Mouse (Mus musculus) heart, adult 2 months (tissue): ENCODE measurements around the gene Gm17657.

Experiments used
- CTCF ChIP-seq: fragments of 200-600 bp; IDR thresholded peaks from 2 replicates; pipeline ENCODE4 v1.8.1; 2022; ENCODE audit warnings: antibody characterized with exemption, mild to moderate bottlenecking, moderate library complexity
- POLR2A ChIP-seq: fragments of 200-500 bp; IDR thresholded peaks from 2 replicates; pipeline ENCODE4 v1.6.1; 2011; ENCODE audit warnings: mild to moderate bottlenecking, low read depth, low read length, control low read depth; ENCODE audit not compliant: insufficient read depth

DNA sequence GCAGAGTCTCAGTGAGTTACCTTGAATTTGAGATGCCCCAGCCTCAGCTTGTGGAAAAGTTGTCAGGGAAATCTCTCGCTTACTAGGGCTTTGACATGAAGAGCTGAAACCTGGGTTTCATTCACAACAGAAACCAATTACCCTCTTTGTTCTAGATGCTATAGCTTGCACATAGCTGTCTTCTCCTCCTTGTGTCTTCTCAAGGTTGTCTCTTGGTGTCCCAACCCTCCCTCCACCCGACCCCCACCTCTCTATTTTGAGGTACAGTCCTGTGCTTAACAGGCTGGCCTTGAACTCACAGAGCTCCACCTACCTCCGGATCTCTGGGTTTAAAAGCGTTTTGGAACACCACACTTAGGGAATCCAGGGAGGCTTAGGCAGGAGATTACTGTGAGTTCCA, 73.0 kb downstream of the Gm17657 start:
- no peak for TF ChIP-seq CTCF
- TF ChIP-seq POLR2A = no peak
